Mouse (Mus musculus) heart, embryonic 15.5 days (tissue): Measurements from ENCODE around the gene Rnf185. TPM values are rescaled to one million over a fixed set of nuclear protein-coding genes. Genes with fewer than 3 reads are reported as not detected.

Experiments
- ATAC-seq: fragments of 200-750 bp; cut with Nextera tagmentation; replicated peaks from 2 replicates; pipeline ENCODE4 v1.8.0; 2017; ENCODE audit warnings: low read depth, moderate TSS enrichment; ENCODE audit not compliant: insufficient number of reproducible peaks, insufficient read depth, low FRiP score
- H3K27ac ChIP-seq: fragments of 300-500 bp; sonication (generic); 2 replicates; pipeline ENCODE4 v1.5.1; 2015; ENCODE audit warnings: mild to moderate bottlenecking, inconsistent platforms
- H3K27me3 ChIP-seq: fragments of 300-500 bp; sonication (generic); 2 replicates; pipeline ENCODE4 v1.6.1; 2015; ENCODE audit warnings: inconsistent platforms
- H3K36me3 ChIP-seq: fragments of 300-500 bp; sonication (generic); 2 replicates; pipeline ENCODE4 v1.6.1; 2015; ENCODE audit warnings: mild to moderate bottlenecking, inconsistent platforms
- H3K4me1 ChIP-seq: fragments of 300-500 bp; sonication (generic); replicated peaks from 2 replicates; pipeline ENCODE4 v1.6.1; 2015; ENCODE audit warnings: inconsistent platforms
- H3K4me2 ChIP-seq: fragments of 300-500 bp; sonication (generic); 2 replicates; pipeline ENCODE4 v1.6.1; 2015; ENCODE audit warnings: inconsistent platforms, mild to moderate bottlenecking, moderate library complexity
- H3K4me3 ChIP-seq: fragments of 300-500 bp; sonication (generic); 2 replicates; pipeline ENCODE4 v1.5.1; 2015; ENCODE audit warnings: mild to moderate bottlenecking, inconsistent platforms
- H3K9ac ChIP-seq: fragments of 300-500 bp; sonication (generic); 2 replicates; pipeline ENCODE4 v1.6.1; 2015; ENCODE audit warnings: mild to moderate bottlenecking, inconsistent platforms
- H3K9me3 ChIP-seq: fragments of 300-500 bp; sonication (generic); replicated peaks from 2 replicates; pipeline ENCODE4 v1.6.1; 2016; ENCODE audit warnings: inconsistent platforms
- WGBS: fragments of 180-500 bp; shearing (Covaris S2); methylation state at CpG from one replicate; pipeline ENCODE4 v1.1.7; 2015; ENCODE audit warnings: mixed read lengths; 5-methylcytosine and 5-hydroxymethylcytosine counted together
- polyA plus RNA-seq: library from polyadenylated mRNA; unstranded; fragments of >200 nt; fragmentation: Nextera tagmentation; extraction: Ambion mirVana; gene quantifications from 2 replicates; pipeline ENCODE4 v1.2.1, GENCODE M21; 2015

The Rnf185 gene
- polyA plus RNA-seq, 1 experiment from 2014 or later: 25.9 TPM

DNA sequence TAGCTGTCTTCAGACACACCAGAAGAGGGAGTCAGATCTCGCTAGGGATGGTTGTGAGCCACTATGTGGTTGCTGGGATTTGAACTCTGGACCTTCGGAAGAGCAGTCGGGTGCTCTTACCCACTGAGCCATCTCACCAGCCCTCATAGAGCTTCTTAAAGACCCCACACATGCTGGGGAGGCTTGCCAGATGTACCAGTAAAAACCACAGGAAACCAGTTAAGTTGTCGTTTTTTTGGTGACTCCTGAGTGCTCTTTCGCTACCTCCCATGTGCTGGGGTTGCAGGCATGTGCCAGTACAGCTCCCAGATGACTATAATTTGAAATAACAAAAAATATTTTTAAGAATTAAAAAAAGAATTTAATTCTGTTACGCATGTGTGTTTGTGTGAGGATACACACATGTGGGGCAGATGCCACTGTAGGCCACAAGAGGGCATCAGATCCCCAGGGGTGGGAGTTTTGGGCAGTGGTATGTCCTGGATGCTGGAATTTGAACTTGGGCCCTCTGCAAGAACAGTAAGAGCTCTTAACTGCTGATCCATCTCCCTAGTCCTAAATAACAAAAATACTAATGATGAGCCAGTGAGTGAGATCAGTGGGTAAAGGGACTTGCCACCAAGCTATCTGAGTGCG, 22.4 kb upstream of the Rnf185 start:
- H3K36me3 ChIP-seq: no peaks in the 10 kb centered on the region
- no peaks in the 10 kb centered on the region for H3K9me3 ChIP-seq
- no peak for ATAC-seq
- WGBS: 83% methylated on average over 7 of the region's 7 CpGs
- no peak overlapping the region for H3K4me2 ChIP-seq
- no peaks in the 10 kb centered on the region for H3K4me1 ChIP-seq
- no peak overlapping the region for H3K9ac ChIP-seq
- no peak overlapping the region for H3K4me3 ChIP-seq
- no peaks in the 10 kb centered on the region for H3K27me3 ChIP-seq
- no peak overlapping the region for H3K27ac ChIP-seq

DNA sequence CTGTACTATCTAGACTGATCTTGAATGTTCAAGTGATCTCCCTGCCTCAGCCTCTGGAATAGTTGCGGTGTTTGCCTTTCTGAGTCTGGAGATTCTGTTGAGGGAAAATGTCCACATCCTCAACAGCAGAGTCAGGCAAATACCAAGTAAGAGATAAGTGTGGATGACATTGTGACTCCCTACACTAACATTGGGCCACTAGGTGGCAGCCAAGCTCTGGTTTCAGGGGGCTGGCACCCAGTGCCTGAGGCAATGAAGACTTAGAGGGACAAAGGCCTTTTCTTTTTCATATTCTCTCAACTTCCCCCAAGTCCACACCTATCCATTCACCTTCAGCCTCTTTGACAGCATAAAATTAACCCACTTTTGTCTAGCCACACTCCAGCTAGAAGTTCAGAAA, 20.3 kb upstream of the Rnf185 start:
- Histone ChIP-seq H3K9me3 (no peaks in the 10 kb centered on the region), H3K36me3 (no peaks in the 10 kb centered on the region), H3K9ac (no peak overlapping the region), H3K4me2 (no peak overlapping the region), H3K27me3 (no peaks in the 10 kb centered on the region), H3K27ac (no peak overlapping the region), H3K4me3 (no peak overlapping the region), H3K4me1 (no peaks in the 10 kb centered on the region)
- ATAC-seq: peak; percentile 62; the same call in 1 of the 2 replicates
- WGBS: 30% methylated on average over 1 of the region's 1 CpGs

DNA sequence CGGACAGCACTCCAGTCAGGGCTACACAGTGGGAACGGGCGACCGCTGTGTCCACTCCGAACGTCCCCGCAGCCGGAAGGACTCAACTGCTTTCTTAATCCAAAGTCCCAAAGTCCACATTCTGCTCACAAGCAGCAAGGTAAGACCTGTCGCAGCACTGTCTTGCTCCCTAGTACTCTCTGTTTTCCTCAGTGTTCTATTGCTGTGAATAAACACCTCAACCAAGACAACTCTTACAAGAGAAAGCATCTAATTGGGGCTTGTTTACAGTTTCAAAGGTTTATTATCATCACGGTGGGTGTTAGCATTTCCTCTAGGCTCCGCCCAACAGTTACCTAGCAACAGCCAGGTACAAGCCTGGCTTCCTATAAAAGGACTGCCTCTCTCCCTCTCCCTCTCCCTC, 19.3 kb upstream of the Rnf185 start:
- no peak overlapping the region for H3K4me2 ChIP-seq
- ATAC-seq: no peak
- H3K9ac ChIP-seq: no peak overlapping the region
- no peaks in the 10 kb centered on the region for H3K36me3 ChIP-seq
- no peaks in the 10 kb centered on the region for H3K4me1 ChIP-seq
- no peak overlapping the region for H3K27ac ChIP-seq
- no peak overlapping the region for H3K4me3 ChIP-seq
- no peaks in the 10 kb centered on the region for H3K9me3 ChIP-seq
- 26% methylated on average over 11 of the region's 11 CpGs for WGBS
- H3K27me3 ChIP-seq: no peaks in the 10 kb centered on the region

DNA sequence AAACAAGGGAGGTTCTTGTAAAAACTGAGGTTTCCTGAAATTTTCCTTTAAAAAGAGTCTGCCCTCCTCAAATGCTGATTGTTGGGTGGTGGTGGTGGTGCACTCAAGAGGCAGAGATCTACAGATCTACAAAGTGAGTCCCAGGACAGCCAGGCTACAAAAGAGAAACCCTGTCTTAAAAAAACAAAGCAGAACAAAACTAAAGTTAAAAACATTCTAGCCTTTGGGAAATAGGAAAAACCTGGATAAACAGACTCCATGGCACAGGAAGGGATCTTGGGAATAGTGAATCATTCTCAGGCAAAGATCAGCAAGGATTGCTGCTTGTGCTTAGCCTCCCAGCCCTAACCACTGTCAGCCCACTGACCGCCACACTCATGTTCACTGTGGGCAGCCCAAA, 10.7 kb upstream of the Rnf185 start:
- no peak for ATAC-seq
- Histone ChIP-seq H3K27ac (no peak overlapping the region), H3K27me3 (no peaks in the 10 kb centered on the region), H3K9ac (no peak overlapping the region), H3K9me3 (no peaks in the 10 kb centered on the region), H3K4me1 (no peaks in the 10 kb centered on the region), H3K4me2 (no peak overlapping the region), H3K36me3 (no peaks in the 10 kb centered on the region), H3K4me3 (no peak overlapping the region)
- 80% methylated on average over 1 of the region's 1 CpGs for WGBS

DNA sequence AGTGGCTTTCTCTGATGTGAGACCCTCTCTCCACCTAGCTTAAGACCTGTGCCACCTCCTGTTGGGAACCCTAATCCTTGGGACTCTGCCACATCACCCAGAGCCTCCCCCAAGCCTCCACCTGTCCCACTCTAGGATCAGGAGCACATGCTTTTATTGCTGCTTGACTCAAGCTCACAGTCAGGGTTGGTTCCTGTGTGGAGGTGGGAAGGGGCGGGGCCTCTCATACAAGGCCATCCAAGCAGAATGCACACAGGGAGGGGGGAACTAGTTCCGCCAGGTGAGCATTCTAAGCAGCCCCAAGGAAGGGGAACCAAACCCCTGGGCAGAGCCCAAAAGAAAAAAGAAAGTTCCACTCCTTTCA, 6.9 kb upstream of the Rnf185 start:
- Histone ChIP-seq H3K9me3 (no peaks in the 10 kb centered on the region), H3K27ac (no peak overlapping the region), H3K9ac (no peak overlapping the region), H3K4me1 (no peaks in the 10 kb centered on the region), H3K36me3 (no peaks in the 10 kb centered on the region), H3K4me2 (no peak overlapping the region), H3K4me3 (no peak overlapping the region), H3K27me3 (no peaks in the 10 kb centered on the region)
- no peak for ATAC-seq
- 80% methylated on average over 2 of the region's 2 CpGs for WGBS

DNA sequence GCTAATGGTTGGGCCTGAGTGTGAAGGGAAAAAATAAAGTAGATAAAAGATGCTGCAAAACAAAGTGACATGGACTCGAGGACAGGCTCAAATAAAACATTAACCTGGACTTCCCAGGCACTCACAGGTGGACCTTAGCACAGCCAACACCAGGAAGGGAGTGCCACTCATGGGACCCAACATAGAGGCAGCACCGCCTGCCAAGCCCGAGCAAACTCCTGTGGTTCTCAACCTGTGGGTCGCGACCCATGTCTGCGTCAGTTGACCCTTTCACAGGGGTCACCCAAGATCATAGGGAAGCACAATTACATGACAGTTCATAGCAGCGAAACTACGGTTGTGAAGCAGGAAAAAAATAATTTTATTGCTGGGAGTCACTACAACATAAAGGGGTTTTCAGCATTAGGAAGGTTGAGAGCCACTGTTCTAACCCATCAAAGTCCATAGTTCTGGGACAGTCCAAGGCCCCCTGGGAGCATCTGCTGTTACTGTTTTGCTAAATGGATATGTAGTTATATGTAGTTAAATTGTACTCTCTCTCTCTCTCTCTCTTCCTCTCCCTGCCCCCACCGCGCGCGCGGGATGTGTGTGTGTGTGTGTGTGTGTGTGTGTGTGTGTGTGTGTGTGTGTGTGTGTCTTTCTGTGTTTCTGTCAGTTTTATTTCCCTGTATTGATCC, 6.4 kb upstream of the Rnf185 start:
- no peaks in the 10 kb centered on the region for H3K9me3 ChIP-seq

DNA sequence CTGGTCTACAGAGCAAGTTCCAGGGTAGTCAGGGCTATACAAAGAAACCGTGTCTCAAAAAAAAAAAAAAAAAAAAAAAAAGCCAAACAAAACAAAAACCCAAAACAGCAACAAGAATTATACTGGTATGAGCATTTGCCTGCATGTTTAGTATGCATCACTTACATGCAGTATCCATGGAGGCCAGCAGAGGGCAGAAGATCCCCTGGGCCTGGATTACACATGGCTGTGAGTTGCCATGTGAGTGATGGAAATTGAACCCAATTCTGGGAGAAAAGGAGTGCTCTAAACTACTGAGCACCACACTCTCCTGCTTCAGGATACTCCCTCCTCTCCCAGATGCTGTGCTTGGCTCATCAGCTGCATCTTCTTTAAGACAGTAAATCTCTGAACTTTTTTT, 4.2 kb upstream of the Rnf185 start:
- no peak overlapping the region for H3K4me2 ChIP-seq
- H3K36me3 ChIP-seq: no peaks in the 10 kb centered on the region
- no peak overlapping the region for H3K9ac ChIP-seq
- no peak overlapping the region for H3K4me3 ChIP-seq
- no peak for ATAC-seq
- 22% methylated on average over 1 of the region's 1 CpGs for WGBS
- H3K27me3 ChIP-seq: no peaks in the 10 kb centered on the region
- no peaks in the 10 kb centered on the region for H3K9me3 ChIP-seq
- peaks cover 7% of the 10 kb centered on the region for H3K4me1 ChIP-seq
- no peak overlapping the region for H3K27ac ChIP-seq

More for the DNA sequence above, 6.4 kb upstream of the Rnf185 start:
- Histone ChIP-seq H3K27ac (no peak overlapping the region), H3K36me3 (no peaks in the 10 kb centered on the region), H3K4me2 (no peak overlapping the region), H3K9ac (no peak overlapping the region), H3K4me1 (no peaks in the 10 kb centered on the region), H3K4me3 (no peak overlapping the region), H3K27me3 (no peaks in the 10 kb centered on the region)
- WGBS: 78% methylated on average over 8 of the region's 13 CpGs
- ATAC-seq: no peak

DNA sequence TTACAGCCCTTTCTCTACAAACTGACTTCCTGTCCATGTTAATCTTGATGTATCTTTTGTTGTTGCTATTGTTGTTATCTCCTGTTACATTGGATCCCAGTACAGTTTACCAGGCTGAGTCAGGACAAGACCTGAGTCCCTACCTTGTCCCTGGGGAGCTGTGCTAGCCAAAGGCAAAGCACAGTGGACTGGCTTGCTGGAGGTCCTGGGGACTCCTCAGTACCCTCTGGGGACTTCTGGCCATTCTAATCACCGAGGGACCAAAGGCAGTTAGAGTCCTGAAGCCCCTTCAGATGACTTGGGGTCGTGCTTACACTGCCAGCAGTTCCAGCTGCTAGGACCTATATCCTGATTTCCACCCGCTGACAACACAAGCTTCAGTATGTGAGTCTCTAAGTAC, 2.3 kb upstream of the Rnf185 start:
- Histone ChIP-seq H3K4me2 (no peak overlapping the region), H3K27me3 (no peaks in the 10 kb centered on the region), H3K27ac (no peak overlapping the region), H3K36me3 (no peaks in the 10 kb centered on the region), H3K9ac (no peak overlapping the region), H3K9me3 (no peaks in the 10 kb centered on the region), H3K4me3 (no peak overlapping the region), H3K4me1 (peaks cover 18% of the 10 kb centered on the region)
- no peak for ATAC-seq
- WGBS: 90% methylated on average over 3 of the region's 3 CpGs

DNA sequence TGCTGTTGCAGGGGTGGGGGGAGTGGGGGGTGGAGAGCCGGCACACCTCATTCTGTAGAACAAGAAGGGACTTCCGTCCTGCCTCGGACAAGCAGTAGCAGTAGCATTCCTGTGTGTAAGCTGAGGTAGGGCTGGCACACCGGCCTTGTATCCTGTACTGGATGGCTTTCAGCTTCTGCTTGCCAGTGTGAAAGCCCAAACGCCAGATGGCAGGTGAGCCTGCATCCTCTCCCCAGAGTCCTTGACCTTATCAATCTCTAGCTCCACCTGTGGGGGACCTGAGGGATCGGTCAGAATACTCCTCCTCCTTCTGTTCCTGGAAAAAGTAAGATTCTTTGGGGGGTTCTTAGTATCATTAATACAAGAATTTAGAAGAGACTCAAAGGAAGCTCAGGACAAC, 1.3 kb upstream of the Rnf185 start:
- no peak for ATAC-seq
- peak overlapping the region; percentile 81 for H3K4me2 ChIP-seq
- H3K36me3 ChIP-seq: no peaks in the 10 kb centered on the region
- no peaks in the 10 kb centered on the region for H3K9me3 ChIP-seq
- H3K27ac ChIP-seq: no peak overlapping the region
- H3K27me3 ChIP-seq: no peaks in the 10 kb centered on the region
- H3K4me3 ChIP-seq: peak overlapping the region; percentile 65
- H3K9ac ChIP-seq: 0 out of 2 replicates have a peak overlapping the region, but pooled peaks have one; percentile 22
- 60% methylated on average over 6 of the region's 6 CpGs for WGBS
- H3K4me1 ChIP-seq: peaks cover 18% of the 10 kb centered on the region

DNA sequence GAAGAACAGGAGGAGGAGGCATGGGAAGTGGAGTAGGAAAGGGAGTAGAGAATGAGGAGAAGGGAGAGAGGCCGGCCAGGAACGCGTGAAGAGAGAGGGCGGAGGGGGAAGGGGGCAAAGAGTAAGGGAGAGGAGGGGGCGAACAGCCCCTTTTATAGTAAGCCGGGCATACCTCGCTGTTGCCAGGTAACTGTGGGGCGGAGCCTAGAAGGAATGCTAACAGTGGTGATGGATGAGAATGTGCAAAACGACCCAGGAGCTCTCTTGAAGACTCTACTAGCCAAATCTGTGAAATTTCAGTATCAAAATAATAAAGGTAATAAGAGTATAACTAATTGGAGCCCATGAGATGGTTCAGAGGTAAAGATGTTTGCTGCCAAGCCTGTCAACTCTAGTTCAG, 606 bp upstream of the Rnf185 start:
- no peak for ATAC-seq
- Histone ChIP-seq H3K27ac (peak overlapping the region; percentile 88), H3K9ac (peak overlapping the region; percentile 79), H3K4me2 (peak overlapping the region; percentile 81), H3K4me3 (peak overlapping the region; percentile 65), H3K27me3 (no peaks in the 10 kb centered on the region), H3K9me3 (no peaks in the 10 kb centered on the region), H3K4me1 (peaks cover 18% of the 10 kb centered on the region), H3K36me3 (no peaks in the 10 kb centered on the region)
- WGBS: 2% methylated on average over 9 of the region's 9 CpGs

DNA sequence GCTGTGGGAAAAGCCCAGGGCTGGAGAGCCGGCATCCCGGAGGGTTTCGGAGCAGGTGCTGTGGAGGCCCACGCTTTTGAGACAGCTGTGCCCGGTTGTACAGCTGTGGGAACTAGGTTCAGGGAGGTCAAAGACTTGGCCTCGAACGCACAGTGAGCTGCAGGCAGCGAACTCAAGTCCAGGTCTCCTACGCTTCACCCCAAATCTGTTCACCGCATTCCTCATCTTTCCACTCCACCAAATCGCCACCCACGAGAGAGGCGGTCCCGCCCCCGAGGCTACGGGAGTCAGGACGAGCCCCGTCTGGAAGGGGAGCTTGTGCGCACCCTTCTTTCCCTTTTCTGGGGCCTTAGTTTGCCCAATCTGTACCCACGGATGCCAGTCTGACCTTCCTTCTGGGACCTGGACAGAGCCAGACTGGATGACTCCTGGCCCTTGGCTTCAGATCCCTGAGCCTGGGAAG, 431 bp downstream of the Rnf185 start:
- under 1% methylated on average over 20 of the region's 20 CpGs for WGBS

DNA sequence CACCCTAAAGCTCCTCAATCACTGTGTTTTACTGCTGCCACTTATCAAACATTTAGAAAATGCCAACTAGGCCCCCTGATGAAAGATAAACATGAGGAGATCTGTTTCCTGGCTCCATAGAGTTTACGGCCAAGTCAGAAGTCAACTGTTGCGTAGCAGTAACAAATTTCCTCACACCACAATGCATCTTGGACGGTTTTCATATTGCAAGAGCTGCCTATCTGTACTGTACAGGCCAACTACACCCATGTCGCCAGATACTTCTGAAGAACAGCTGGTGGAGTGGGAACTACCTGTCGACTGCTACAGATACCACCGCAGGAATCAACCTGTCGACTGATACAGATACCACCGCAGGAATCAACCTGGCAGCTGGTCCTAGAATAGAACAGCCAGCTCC, 7.3 kb downstream of the Rnf185 start:
- H3K4me3 ChIP-seq: no peak overlapping the region
- WGBS: 48% methylated on average over 8 of the region's 8 CpGs
- no peak overlapping the region for H3K9ac ChIP-seq
- ATAC-seq: no peak
- no peaks in the 10 kb centered on the region for H3K9me3 ChIP-seq
- no peaks in the 10 kb centered on the region for H3K27me3 ChIP-seq
- no peak overlapping the region for H3K27ac ChIP-seq
- H3K4me2 ChIP-seq: no peak overlapping the region
- H3K36me3 ChIP-seq: no peaks in the 10 kb centered on the region
- H3K4me1 ChIP-seq: peaks cover 26% of the 10 kb centered on the region

More for the DNA sequence above, 431 bp downstream of the Rnf185 start:
- H3K9ac ChIP-seq: peak overlapping the region; percentile 79
- peak overlapping the region; percentile 88 for H3K27ac ChIP-seq
- no peaks in the 10 kb centered on the region for H3K9me3 ChIP-seq
- no peaks in the 10 kb centered on the region for H3K36me3 ChIP-seq
- H3K4me3 ChIP-seq: peak overlapping the region; percentile 65
- ATAC-seq: no peak; the same call in none of the 2 replicates
- peak overlapping the region; percentile 81 for H3K4me2 ChIP-seq
- peaks cover 18% of the 10 kb centered on the region for H3K4me1 ChIP-seq
- H3K27me3 ChIP-seq: no peaks in the 10 kb centered on the region
